Mouse (Mus musculus): ENCODE data around the gene Ptprr. TPM values are rescaled to one million over a fixed set of nuclear protein-coding genes. Genes with fewer than 3 reads are reported as not detected.

Ptprr gene
- polyA plus RNA-seq, 1 experiment from 2014 or later: 8.4 TPM

DNA sequence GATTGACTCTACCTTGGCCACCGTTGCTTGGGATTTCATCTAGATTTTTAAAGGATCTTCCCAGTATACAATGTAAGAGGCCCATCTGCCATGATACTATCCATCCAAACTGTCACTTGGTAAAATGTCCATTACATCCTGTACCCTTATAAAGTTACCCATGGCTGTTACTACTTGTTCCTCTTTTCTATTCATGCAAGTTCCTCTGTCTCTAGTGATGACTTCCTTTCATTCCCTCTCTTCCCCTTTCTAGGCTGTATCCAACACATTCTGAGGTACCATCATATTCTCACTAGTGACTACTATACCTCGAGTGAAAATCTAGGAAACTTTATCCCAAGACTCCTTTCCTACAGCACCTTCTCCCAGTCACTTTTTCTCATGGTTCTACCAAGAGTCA lies 173.7 kb downstream of the Ptprr start:
- H3K36me3 ChIP-seq (ENCODE audit: control insufficient read depth, insufficient read depth, low read length): no peaks in the 10 kb centered on the region
- H3K9me3 ChIP-seq (ENCODE audit: control insufficient read depth, low read length): no peaks in the 10 kb centered on the region
- no peak overlapping the region for H3K4me3 ChIP-seq (ENCODE audit: low read depth, low read length)
- no peak overlapping the region for H3K4me2 ChIP-seq (replicated peaks; ENCODE audit: low read depth)
- no peak for TF ChIP-seq EP300 (optimal IDR thresholded peaks at IDR 0.05)
- DNase-seq (ENCODE audit: low spot score) (no peak), ATAC-seq (ENCODE audit: low FRiP score, low TSS enrichment) (0 out of 2 replicates have a peak, but pooled peaks have one; percentile 3)
- 80% methylated on average over 2 of the region's 2 CpGs for WGBS
- peak overlapping the region; percentile 56 for H3K27ac ChIP-seq (replicated peaks)
- no peaks in the 10 kb centered on the region for H3K4me1 ChIP-seq (replicated peaks; ENCODE audit: control insufficient read depth, insufficient read depth)
- H3K27me3 ChIP-seq (ENCODE audit: control insufficient read depth, insufficient read depth, low read length): no peaks in the 10 kb centered on the region
- no peak overlapping the region for H3K9ac ChIP-seq (ENCODE audit: low read length)

DNA sequence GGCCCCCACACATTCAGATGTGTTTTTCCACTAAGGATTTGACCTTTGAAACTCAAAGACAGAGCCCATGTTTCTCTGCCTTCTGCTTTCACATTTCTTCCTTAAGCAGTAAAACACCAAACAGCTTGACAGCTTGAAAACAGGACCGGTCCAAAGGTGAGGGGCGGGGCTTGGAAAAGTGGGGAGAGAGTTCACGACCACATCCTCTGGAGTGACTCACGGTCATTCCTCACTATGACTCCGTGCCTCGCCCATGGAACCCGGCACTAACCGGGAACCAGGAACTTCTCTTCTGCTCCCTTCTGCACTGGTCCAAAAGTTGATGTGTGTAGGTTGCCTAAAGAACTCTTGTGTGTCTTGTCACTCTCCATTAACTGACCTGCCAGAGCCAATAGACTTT lies 174.3 kb downstream of the Ptprr start:
- Histone ChIP-seq H3K4me1 (replicated peaks; ENCODE audit: control insufficient read depth, insufficient read depth) (no peaks in the 10 kb centered on the region), H3K27ac (replicated peaks) (peak overlapping the region; percentile 56), H3K36me3 (ENCODE audit: control insufficient read depth, insufficient read depth, low read length) (no peaks in the 10 kb centered on the region), H3K4me3 (ENCODE audit: low read depth, low read length) (no peak overlapping the region), H3K9ac (ENCODE audit: low read length) (no peak overlapping the region), H3K4me2 (replicated peaks; ENCODE audit: low read depth) (no peak overlapping the region), H3K9me3 (ENCODE audit: control insufficient read depth, low read length) (no peaks in the 10 kb centered on the region), H3K27me3 (ENCODE audit: control insufficient read depth, insufficient read depth, low read length) (no peaks in the 10 kb centered on the region)
- TF ChIP-seq EP300 (optimal IDR thresholded peaks at IDR 0.05) (no peak), CTCF (IDR thresholded peaks at IDR 0.05; ENCODE audit: low read depth) (no peak)
- peak; percentile 94 for ATAC-seq (ENCODE audit: low FRiP score, low TSS enrichment)
- DNase-seq (ENCODE audit: low spot score): peak; percentile 85
- WGBS: 47% methylated on average over 8 of the region's 8 CpGs

DNA sequence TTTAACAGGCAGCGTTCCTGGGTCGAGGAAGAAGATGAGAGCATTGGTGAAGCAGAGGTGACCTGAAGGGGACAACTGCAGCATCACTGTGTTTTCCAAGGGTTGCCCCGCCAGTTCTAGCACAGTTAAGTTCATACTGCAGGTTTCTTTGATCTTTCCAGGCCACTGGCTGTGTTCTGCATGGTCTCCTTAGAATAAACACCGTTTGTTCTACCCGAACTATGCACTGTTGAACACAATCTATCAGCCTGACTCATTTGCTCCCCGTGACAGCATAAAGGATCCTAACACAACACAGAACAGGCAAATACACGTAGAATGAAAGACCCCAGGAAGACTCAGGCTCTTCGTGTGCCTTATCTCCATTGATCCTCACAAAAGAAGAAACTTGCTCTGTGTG lies 176.4 kb downstream of the Ptprr start:
- WGBS: 38% methylated on average over 8 of the region's 8 CpGs
- DNase-seq (ENCODE audit: low spot score) (no peak), ATAC-seq (ENCODE audit: low FRiP score, low TSS enrichment) (no peak)
- TF ChIP-seq EP300 (optimal IDR thresholded peaks at IDR 0.05) (no peak), CTCF (IDR thresholded peaks at IDR 0.05; ENCODE audit: low read depth) (no peak)
- no peak overlapping the region for H3K27ac ChIP-seq (replicated peaks)
- no peaks in the 10 kb centered on the region for H3K36me3 ChIP-seq (ENCODE audit: control insufficient read depth, insufficient read depth, low read length)
- H3K27me3 ChIP-seq (ENCODE audit: control insufficient read depth, insufficient read depth, low read length): no peaks in the 10 kb centered on the region
- no peaks in the 10 kb centered on the region for H3K4me1 ChIP-seq (replicated peaks; ENCODE audit: control insufficient read depth, insufficient read depth)
- no peak overlapping the region for H3K9ac ChIP-seq (ENCODE audit: low read length)
- H3K4me2 ChIP-seq (replicated peaks; ENCODE audit: low read depth): no peak overlapping the region
- no peak overlapping the region for H3K4me3 ChIP-seq (ENCODE audit: low read depth, low read length)
- H3K9me3 ChIP-seq (ENCODE audit: control insufficient read depth, low read length): no peaks in the 10 kb centered on the region

DNA sequence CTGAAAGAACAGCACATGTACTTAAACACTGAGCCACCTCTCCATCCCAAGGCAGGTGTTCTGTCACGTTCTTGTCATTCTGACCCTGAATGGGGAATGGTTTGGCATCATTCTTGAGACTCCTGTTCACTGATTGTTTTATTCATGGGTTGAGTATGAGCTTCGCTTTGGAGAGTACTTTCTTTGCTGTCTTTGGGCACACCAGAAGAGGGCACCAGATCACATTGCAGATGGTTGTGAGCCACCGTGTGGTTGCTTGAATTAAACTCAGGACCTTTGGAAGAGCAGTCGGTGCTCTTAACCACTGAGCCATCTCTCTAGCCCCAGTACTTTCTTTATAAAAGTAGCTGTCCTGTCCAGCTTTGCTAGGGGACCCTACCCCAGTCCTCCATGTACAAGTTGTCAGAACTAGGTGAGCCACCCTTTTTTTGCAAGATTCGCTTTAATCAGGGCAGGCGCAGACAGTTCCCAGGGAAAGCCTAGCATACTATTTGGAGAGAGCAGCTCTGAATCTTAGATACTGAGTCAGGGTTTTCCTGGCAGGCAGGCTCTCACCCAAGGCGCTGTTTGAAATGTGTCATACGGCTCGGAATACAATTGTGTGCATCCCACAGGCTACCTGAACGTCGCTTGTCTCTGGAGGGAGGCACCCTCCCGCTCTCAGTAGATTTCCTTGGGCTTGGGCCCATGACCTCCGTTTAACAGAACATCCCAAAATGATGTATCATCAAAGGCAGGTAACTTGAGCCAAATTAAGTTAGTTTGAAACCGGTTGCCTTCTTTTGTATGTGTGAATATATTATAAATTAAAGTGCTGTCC lies 178.8 kb downstream of the Ptprr start:
- ATAC-seq (ENCODE audit: low FRiP score, low TSS enrichment) (no peak), DNase-seq (ENCODE audit: low spot score) (no peak)
- Histone ChIP-seq H3K9ac (ENCODE audit: low read length) (no peak overlapping the region), H3K4me2 (replicated peaks; ENCODE audit: low read depth) (no peak overlapping the region), H3K27ac (replicated peaks) (no peak overlapping the region), H3K9me3 (ENCODE audit: control insufficient read depth, low read length) (no peaks in the 10 kb centered on the region), H3K36me3 (ENCODE audit: control insufficient read depth, insufficient read depth, low read length) (no peaks in the 10 kb centered on the region), H3K4me3 (ENCODE audit: low read depth, low read length) (no peak overlapping the region), H3K27me3 (ENCODE audit: control insufficient read depth, insufficient read depth, low read length) (no peaks in the 10 kb centered on the region), H3K4me1 (replicated peaks; ENCODE audit: control insufficient read depth, insufficient read depth) (no peaks in the 10 kb centered on the region)
- TF ChIP-seq EP300 (optimal IDR thresholded peaks at IDR 0.05): no peak
- TF ChIP-seq CTCF (IDR thresholded peaks at IDR 0.05; ENCODE audit: low read depth): peak; percentile 66
- WGBS: 25% methylated on average over 14 of the region's 14 CpGs

DNA sequence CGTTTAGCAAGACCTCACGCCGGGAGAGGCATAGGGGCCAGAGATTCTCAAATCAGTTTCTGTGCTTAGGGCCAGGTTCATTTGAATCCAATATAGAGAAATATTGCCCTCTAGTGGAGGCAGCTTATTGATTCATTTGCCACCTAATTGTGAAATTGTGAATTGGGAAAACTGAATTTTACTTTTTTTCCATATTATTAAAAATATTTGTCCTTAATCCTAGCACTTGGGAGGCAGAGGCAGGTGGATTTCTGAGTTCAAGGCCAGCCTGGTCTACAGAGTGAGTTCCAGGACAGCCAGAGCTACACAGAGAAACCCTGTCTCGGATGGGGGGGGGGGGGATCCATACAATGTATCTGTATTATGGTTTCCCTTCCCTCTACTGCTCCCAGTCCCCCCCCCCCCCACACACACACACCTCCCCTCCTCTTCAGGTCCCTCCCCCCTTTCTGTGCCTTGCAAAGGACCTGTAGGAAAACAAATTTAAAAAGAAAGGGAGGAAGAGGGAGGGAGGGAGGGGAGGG lies 179.5 kb downstream of the Ptprr start:
- no peak overlapping the region for H3K4me3 ChIP-seq (ENCODE audit: low read depth, low read length)
- H3K36me3 ChIP-seq (ENCODE audit: control insufficient read depth, insufficient read depth, low read length): no peaks in the 10 kb centered on the region
- no peak overlapping the region for H3K4me2 ChIP-seq (replicated peaks; ENCODE audit: low read depth)
- no peak for DNase-seq (ENCODE audit: low spot score)
- no peak for ATAC-seq (ENCODE audit: low FRiP score, low TSS enrichment)
- H3K27ac ChIP-seq (replicated peaks): no peak overlapping the region
- no peaks in the 10 kb centered on the region for H3K27me3 ChIP-seq (ENCODE audit: control insufficient read depth, insufficient read depth, low read length)
- peak; percentile 84 for TF ChIP-seq CTCF (IDR thresholded peaks at IDR 0.05; ENCODE audit: low read depth)
- TF ChIP-seq EP300 (optimal IDR thresholded peaks at IDR 0.05): no peak
- no peaks in the 10 kb centered on the region for H3K9me3 ChIP-seq (ENCODE audit: control insufficient read depth, low read length)
- 17% methylated on average over 4 of the region's 4 CpGs for WGBS
- no peak overlapping the region for H3K9ac ChIP-seq (ENCODE audit: low read length)
- H3K4me1 ChIP-seq (replicated peaks; ENCODE audit: control insufficient read depth, insufficient read depth): no peaks in the 10 kb centered on the region

DNA sequence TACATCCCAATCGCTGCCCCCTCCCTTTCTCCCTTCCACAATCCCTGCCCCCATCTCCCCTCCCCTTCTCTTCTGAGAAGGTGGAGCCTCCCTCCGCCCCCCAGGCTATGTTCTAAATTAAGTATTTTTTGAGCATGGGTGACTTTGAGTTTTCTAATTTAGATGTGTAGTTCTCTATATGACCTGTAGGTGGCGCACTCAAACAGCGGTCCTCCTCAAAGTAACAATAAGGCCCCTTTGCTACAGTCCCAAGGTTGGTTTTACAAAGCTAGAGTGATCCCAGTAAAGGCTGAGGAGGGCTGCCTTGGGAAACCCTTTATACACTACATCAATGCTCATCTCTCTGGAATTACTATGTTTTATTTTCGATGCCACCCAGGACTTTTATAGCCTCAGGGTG lies 181.0 kb downstream of the Ptprr start:
- no peak overlapping the region for H3K9ac ChIP-seq (ENCODE audit: low read length)
- no peak for ATAC-seq (ENCODE audit: low FRiP score, low TSS enrichment)
- no peaks in the 10 kb centered on the region for H3K9me3 ChIP-seq (ENCODE audit: control insufficient read depth, low read length)
- WGBS: 30% methylated on average over 5 of the region's 5 CpGs
- no peak overlapping the region for H3K4me3 ChIP-seq (ENCODE audit: low read depth, low read length)
- H3K27me3 ChIP-seq (ENCODE audit: control insufficient read depth, insufficient read depth, low read length): no peaks in the 10 kb centered on the region
- H3K4me2 ChIP-seq (replicated peaks; ENCODE audit: low read depth): no peak overlapping the region
- no peaks in the 10 kb centered on the region for H3K36me3 ChIP-seq (ENCODE audit: control insufficient read depth, insufficient read depth, low read length)
- no peak for DNase-seq (ENCODE audit: low spot score)
- H3K4me1 ChIP-seq (replicated peaks; ENCODE audit: control insufficient read depth, insufficient read depth): no peaks in the 10 kb centered on the region
- H3K27ac ChIP-seq (replicated peaks): no peak overlapping the region
- peak; percentile 83 for TF ChIP-seq CTCF (IDR thresholded peaks at IDR 0.05; ENCODE audit: low read depth)
- TF ChIP-seq EP300 (optimal IDR thresholded peaks at IDR 0.05): no peak
